Mouse (Mus musculus) right cerebral cortex, postnatal 36 days (tissue): ENCODE measurements around the gene Mier3.
"Not testable (repeated sequence)": the region's sequence is repeated elsewhere in the genome, so short reads cannot be mapped to it uniquely, and the experiment has no call there.

Experiments used
- DNase-seq, 2 experiments: peaks; one replicate each; pipeline ENCODE4 v3.0.0; 2022; ENCODE audit warnings: low spot score in 2 of 2, mixed read lengths in 1 of 2

Mier3 gene

DNA sequence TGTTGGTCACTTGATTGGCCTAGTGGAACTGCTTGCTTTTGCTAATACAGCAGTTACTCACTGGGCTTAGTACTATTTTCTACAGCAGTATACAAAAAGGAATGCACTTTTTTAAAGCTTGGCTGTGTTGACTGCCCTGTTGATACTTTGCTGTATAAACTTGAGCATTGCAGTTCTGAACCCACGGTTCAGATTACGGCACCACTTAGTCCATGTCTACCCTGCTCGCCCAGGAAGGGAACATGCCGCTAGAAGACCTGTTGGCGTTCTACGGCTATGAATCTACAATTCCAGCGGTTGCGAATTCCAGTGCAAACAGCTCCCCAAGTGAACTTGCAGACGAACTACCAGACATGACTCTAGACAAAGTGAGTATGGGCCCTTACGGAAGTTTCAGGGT lies 22.6 kb downstream of the Mier3 start:
- no peak for DNase-seq

DNA sequence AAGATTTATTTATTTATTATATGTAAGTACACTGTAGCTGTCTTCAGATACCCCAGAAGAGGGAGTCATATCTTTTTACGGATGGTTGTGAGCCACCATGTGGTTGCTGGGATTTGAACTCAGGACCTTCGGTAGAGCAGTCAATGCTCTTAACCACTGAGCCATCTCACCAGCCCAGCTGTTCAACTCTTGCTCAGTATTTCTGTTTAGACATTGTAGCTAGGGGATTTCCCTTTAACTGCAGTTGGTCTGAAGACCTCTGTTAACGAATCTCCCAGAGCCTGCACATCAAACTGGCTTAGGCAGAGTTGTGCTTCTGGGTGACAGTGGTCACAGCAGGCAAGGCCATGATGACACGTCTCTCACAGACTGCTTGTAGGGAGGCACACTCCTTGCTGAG lies 23.2 kb downstream of the Mier3 start:
- DNase-seq: not testable (repeated sequence)

DNA sequence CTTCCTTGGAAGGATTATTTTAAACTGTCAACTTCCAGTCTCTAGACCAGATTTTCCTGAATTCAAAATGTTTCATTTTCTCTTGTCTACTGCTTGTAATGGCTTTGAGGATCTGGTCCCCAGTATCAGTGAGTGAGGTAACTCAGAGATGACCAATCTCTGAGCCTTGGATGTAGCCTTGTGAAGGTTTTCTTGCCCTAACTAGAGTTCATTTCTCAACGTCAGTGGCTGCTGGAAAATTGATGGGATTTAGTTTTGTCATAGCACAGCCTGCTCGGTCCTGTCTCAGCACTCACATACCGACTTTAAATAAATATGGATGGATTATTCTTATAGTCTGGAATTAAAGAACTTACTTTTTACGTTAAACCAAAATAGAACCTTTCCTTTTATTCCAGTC lies 29.8 kb downstream of the Mier3 start:
- DNase-seq: no peak

DNA sequence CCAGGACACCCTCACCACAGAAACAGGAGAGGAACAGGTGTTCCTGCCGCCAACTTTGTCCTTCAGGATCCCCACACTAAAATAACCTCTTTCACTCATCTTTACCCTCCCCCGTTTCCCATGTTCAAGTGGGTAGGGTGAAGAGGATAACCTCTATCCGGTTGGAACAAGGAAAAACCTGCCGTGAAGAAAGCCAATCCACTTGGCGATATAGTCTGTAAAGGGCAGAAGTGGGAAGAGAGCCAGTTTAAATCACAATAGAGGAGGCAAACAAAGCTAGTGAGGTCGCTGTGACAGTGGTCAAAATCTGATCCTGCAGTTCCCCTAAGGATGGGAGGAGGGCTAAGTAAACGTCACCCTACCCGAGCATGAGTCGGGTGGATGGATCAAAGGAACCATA lies 38.9 kb downstream of the Mier3 start:
- DNase-seq: no peak

DNA sequence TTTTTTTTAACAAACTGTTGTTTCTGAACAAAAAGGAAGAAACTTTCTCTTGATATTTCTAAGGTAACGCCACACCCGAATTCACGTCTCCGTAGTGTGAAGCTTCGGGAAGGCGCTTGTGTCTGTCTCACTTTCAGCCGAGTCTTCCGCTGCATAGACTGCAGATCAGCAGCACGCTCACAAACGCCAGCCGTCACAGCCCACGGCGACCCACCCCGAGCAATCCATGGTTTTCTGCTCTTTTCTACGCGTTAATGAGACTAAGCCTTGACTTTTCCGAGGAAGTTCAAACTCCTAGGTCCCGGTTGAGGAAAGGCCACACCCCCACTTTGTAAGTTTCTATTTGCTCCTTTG lies 44.0 kb downstream of the Mier3 start:
- no peak for DNase-seq

DNA sequence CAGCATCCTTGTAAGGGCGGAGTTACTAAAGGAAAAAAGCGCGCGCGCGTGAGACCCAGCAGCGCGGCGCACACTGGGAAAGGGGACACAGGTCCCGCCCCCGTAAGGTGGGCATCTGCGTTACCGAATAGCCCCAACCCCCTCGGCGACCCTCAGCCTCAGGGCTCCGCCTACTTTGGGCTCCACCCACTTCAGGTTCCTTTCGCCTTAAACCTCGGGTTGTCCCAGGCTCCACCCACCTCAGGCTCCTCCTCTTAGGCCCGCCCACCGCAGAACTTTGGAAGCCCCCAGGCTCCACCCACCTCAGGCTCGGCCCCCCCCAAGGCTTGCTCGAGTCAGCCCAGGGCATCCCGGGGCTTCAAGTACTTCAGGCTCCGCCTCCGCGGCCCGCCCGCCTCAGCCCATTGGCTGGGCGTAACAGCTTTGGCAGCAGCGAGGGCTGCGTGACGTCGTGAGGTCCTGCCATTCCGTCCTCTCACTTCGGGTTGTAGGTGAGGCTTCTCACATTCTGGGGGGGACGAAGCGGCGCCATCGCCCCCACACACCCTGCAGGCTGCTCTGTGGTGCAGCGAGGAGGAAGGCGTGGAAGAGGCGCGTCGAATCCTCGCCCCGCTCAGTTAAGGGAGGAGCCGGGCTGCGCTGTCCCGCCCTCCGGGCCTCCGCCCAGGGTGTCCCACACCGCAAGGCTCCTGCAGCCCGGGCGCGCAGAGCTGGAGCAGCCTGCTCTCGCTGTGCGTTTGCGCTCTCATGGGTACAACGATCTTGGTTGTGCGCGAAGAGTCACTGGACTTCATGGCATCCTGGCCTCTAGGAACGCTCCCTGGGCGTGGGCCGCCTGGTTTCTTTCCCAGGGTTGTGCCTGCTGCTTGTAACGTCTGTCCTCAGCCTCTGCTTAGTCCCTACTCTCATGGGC lies 44.6 kb downstream of the Mier3 start:
- DNase-seq: peak; percentile 91 to 94

DNA sequence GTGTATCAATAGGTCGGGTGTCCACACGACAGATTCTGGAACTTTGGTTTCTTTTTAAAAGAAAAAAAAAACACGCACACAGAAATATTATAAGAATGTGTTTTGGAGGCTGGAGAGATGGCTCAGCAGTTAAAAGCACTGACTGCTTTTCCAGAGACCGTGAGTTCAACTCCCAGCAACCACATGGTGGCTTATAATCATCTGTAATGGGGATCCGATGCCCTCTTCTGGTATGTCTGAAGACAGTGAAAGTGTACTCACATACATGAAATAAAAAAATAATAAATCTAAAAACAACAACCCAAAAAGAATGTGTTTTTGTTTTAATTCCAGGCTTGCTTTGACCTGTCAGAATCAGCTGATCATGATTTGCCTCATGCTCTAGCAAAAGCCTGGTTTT lies 46.1 kb downstream of the Mier3 start:
- no peak for DNase-seq

DNA sequence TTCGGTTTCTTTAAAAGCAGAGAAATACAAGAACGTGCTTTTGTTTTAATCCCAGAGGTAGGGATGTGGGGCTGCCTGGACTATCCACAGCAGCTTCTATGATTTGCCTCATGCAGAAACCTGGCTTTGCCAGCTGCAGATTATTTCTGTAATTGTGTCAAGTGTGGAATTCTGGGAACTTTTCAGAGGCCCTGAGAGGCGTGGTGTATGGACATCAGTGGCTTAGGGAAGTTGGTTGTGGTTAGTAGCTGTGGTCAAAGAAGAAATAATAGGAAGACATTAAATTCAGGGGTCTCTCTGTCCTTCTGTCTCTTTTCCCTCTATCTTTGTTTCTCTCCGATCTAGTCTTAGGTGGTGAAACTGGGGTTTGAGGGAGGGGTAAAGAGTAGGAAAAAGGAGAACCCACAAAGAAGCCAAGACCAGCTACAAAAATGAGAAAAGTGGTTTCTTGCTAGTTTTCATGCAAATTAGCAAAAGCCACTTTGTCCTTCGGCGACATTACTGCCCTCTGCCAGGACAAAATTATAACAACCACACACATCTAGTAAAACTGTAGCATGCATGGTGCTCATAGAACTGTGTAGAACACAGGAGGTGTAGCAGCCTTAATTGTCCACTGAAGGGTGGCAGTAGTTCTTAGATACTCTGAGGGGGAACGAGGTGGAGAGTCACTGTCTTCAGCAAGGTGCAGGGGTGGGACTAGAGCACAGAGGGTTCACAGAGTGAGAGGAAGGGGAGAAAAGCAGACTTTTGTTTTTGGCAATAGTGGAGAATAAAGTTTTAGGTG lies 60.6 kb downstream of the Mier3 start:
- DNase-seq: no peak

DNA sequence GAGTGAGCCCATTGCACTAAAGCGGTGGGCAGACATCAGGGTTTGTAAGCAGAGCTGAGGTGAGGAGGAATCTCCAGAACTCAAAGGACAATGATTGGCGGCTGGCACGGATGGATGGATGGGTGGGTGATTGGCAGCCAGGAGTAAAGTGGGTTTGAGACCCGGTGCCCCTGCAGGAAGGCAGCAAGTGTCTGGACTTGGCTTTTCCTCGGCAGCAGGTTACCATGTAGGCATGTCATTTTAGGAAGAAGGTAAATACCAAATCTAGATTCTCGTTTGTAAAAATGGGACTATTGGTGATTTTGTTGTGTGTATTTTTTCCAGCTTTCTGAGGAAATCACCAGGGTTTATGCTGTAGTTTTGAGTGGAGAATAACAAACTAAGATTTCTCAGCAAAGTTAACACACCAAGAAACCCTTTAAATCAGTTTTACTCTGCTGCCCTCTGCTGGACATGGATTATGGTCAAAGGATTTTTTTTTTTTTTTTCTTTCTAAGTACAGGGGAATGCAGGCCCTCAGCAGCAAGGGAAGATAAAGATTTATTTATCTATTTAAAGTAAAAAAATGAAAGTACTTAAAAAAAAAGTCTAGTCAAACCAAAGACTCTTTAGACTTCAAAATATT lies 61.3 kb downstream of the Mier3 start:
- no peak for DNase-seq

DNA sequence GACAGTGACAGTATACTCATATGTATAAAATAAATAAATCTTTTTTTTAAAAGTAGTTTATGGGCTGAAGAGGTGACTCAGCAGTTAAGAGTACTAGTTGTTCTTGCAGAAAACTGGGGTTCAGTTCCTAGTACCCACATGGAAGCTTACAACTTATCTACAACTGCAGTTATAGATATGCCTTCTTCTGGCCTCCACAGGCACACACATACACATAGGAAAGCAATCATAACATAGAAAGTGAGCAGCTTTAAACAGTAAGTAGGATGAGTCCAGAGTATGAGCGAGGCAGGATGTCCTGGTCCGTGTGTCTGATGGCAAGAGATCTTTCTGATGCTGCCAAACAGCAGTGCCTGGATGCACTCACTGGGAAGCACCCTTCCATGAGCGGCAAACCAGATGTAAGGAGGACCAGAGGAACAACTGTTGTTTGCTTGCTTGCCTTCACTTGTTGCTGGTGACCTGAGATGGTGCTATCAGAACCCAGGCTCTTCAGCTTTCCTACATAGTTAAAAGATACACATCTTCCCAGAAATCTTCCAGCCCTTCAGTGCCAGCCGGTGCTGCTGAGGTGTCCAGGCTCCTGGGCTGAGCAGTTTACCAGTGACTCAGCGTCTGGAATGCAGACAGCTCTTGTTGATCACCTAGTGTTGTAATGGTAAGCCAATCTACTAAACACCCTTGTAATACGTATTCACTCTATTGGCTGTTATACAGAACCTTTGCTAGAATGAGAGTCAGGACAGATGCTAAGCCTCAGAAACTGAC lies 63.6 kb downstream of the Mier3 start:
- no peak for DNase-seq

DNA sequence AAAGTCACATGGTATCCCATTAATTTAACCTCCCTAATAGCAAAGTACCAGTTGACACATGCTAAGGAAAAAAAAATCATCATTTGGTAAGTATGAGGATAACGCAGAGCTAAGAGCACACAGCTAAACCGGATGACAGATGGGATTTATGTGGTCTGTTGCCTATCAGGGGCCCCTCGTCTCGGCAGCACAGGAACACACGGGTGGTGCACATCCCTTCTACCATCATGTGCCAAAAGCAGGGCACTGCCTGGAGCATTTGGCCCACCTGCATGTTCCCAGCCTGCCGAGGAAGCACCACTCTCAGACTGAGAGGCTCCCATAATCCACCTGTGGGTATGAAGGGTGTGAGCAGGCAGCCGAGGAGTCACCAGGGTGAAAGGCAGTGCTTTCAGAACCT lies 64.4 kb downstream of the Mier3 start:
- no peak for DNase-seq

DNA sequence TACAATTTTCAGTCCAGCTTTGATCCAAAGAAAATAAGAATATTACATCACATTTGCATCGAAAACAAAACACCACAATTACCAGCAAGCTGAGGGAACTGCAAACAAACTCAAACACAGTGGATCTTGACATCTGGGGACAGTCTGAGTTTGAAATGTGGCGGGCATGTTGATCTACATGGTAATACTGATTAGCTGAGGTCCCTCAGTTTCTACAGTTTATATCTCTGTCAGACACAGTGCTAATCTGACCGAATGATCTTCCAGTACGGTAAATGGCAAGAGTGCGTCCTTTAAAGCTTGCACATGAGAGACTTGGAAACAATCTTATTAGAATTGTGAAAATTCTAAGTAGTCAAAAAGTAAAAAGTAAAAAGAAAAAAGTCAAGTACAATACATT lies 66.1 kb downstream of the Mier3 start:
- DNase-seq: no peak

DNA sequence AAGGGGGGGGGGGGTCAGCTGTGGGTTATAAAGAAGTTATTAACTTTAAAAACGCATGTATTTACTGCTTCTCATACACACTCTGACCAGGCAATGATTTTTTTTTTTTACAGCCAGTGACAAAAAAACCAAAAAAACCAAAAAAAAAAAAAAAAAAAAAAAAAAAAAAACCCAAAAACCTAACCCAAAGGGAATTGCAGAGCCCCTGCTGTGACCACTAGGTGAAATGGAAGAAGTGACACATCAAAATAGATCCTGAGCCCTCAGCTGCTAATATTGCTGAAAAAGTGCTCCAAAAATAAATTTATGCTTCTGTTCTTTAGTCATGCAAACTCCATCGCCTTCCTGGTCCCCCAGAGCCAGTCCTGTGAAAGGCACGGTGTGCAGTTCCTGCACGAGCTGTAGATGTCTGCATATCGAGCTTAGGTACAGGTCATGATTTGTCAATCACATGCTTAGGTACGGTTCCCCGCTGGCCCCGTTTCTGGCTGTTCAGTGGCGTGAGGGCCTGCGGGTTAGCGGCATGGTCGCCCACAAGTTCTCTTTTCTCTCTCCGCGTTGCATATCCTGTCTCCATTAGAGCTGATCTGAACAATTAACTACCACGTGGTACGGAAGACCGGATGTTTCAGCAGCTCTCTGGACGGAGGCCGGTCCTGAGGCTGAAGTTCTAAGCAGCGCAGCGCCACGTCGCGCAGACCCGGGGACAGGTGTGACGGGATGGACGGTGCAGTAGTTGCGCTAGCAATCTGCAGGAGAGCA lies 67.7 kb downstream of the Mier3 start:
- DNase-seq: no peak

DNA sequence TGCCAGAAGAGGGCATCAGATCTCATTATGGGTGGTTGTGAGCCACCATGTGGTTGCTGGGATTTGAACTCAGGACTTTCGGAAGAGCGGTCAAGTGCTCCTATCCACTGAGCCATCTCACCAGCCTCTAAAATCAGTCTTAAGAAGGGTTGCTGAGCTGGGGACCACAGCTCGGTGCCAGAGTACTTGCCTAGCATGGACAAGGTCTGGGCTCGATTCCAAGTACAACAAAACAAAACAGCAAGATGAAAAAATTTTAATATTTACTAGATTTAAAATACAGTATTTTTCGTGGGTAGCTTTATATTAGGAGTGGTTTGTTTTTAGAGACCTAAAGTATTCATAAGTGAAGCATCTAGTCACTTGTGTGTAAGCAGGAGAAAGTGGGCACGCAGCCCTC lies 72.5 kb downstream of the Mier3 start:
- DNase-seq: no peak

DNA sequence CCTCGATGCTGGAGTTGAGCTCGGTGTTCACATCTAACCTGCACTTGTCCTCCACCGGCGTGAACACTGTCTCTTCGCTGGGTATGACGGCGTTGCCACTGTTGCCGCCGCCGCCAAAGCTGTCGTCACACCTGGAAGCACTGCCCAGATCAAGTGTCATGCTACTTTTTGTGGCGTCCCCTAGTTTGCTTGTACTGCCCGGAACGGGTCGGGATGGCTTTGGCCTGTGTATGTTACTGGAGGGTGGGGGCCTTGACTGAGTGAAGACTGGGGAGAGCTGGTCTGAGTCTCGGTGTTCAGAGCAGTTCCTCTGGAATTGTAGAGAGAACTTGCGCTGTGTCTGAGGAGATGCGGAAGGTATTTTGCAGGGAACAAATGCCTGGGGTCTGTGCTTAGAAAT lies 74.6 kb downstream of the Mier3 start:
- DNase-seq: no peak

DNA sequence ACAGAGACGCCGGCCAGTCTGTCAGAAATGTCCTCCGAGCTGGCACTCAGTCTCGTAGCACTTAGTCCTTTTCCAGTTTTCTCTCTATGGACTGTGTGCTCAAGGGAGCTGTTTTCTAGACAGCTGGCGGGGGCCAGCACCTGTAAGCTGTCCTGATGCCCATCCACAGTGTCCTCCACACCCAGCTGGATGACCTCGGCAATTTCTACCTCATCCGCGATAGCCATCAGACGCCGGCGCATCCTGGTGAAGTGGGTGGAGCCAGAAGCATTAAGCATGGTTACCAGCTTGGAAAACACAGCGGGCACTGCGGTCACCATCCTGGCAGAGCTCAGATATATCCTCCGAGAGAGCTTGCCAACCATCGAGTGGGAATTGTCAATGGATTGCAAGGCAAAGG lies 75.2 kb downstream of the Mier3 start:
- no peak for DNase-seq

DNA sequence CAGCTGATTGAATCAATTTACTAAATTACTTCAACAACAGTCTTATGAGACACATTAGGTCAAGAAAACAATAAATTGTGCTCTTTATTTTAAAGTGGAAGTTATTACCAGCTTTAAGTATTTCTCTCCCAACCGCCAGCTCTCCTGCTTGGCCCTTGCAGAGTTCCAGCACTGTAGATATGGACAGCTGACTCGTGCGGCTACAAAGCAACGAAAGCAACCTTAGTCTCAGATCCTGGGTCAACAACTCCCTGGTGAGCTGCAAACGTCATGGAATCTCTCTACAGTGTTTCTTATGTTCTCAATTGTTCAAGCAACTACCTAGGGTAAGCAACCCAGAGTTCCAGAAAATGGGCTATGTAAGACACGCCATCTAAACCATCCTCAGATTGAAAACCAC lies 76.2 kb downstream of the Mier3 start:
- DNase-seq: no peak

DNA sequence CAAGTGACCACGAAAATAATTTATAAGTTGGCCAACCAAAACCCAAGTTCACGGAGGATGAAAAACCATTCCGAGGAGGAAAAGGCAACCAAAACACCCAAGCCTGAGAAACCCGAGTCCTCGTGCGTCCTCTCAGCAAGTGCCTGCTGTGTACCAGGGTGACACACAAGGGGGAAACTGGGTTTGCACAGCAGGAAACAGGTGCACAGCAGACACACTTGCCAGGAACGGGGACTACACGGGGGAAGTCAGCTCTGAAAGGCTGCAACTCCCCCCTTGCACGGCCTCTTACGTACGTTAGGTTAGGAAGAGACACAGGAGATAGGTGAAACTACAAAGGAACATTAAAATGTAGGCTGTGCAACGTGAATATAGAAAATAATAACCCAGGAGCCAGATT lies 81.7 kb downstream of the Mier3 start:
- DNase-seq: no peak
